Mouse (Mus musculus) cerebellum, adult (tissue): ENCODE measurements around the gene Fam131c.

Source experiments
- ATAC-seq: cut with Nextera tagmentation; 2 replicates; pipeline ENCODE4 v1.9.2; 2017; ENCODE audit warnings: mild to moderate bottlenecking, moderate library complexity, mixed read lengths; ENCODE audit not compliant: insufficient number of reproducible peaks, low FRiP score, low TSS enrichment

Fam131c gene

DNA sequence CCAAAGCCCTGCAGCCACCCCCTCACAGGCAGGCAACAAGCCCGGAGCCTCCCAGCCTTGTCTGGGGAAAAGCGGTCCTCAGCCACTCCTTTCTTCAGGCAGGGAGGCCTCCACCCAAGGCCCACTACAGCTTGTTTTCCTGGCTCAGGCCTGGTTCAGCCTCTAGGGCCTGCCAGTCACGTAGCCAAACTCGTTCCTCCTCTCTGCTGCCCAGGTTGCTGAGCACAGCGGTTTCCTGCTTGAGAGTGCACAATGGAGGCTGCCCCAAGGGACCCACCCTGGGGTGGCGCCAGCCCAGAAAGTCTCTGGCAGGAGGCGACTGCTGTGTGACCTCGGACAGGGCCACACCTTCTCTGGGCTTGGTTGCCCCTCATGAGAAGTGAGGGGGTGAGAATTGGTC is 14.2 kb upstream of the Fam131c start:
- ATAC-seq: no peak

DNA sequence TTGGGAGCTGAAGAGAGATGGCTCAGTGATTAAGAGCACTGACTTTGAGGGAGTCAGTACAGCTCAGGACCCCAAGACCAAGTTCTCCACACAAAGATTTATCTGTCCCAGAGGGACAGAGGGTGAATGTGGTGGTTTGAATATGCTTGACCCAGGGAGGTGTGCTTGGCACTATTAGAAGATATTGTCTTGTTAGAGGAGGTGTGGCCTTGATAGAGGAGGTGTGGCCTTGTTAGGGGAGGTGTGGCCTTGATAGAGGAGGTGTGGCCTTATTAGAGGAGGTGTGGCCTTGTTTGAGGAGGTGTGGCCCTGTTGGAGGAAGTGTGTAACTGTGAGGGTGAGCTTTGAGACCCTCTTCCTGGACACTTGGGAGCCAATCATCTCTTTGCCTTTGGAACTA is 10.2 kb upstream of the Fam131c start:
- no peak for ATAC-seq

DNA sequence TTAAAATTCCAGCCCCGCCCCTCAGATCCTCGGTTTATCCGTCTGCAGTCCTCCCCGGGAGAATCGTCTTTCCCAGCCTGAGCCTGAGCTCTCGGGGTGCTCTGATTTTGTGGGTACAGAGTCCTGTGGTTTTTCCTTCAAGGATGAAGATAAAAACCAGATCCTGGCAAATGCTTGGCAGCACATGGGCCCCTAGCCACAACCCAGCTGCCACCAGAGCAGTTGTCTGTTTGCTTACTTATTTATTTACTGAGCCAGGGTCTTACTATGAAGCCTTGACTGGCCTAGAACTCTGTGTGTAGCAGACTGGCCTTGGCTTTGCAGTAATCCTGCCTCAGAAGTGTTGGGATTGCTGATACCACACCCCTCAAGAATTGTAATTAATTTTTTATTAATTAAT is 8.8 kb upstream of the Fam131c start:
- ATAC-seq: no peak

DNA sequence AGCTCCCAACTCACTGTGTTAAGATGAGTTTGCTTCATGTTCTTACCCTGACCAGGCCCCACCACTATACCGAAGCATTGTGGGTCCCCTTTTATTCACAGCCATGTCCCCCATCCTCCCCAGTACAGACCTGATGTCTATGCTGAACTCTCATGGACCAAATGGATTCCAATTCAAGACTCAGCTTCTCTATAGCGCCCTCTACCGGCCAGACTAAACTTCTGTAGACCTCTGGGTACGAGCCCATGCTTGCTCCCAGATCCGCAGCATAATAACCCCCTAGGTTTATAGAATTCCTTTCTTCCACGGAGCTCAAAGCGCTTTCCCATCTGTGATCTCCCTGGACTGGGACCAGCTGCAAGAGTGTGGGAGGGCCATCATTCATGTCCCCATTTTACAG is 7.2 kb upstream of the Fam131c start:
- no peak for ATAC-seq

DNA sequence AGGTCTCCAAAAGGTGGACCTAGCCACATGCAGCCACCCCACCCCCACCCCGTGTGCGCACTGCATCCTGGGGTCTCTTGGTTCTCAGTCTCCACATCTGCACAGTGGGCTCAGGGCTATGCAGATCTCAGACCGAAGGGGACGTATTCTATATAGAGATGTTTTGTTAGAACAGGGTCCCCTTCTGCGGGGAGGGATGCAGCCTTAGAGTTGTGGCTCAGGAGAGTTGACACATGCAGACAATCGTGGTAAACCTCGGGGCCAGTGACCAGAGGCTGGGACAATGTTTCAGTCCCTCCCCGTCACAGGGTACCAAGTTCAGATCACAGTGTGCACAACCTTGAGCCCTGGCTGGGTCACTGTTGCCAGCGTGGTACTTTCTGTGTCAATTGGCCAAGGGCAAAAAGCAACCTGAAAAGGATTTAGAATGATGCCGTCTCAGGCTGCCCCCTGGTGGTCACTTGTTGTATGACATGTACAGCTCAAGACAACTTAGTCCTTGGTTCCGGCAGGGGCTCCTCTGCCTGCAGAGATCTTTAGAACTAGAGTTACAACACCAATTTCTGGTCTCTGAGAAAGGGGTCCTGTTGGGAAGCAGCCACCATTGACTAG is 5.0 kb upstream of the Fam131c start:
- ATAC-seq: peak; percentile 46; the same call in 1 of the 2 replicates

DNA sequence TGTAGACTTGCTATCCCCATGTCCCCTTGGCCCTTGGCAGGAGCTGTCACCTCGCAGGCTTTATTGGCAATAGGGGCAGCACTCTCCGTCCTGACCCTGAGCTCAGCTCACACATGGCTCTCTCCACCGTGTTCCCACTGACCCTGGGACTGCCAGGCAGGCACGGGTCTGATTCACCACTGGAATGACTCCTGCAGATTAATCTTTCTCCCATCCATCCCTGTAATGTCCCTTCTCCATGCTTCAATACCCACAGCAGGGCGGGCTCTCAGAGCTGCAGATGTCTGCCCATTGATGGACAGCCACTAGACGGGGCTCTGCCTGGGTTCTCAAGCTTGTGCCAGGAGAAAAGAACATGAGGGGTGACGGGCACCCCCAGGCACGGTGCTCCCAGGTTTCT is 2.9 kb upstream of the Fam131c start:
- ATAC-seq: no peak

DNA sequence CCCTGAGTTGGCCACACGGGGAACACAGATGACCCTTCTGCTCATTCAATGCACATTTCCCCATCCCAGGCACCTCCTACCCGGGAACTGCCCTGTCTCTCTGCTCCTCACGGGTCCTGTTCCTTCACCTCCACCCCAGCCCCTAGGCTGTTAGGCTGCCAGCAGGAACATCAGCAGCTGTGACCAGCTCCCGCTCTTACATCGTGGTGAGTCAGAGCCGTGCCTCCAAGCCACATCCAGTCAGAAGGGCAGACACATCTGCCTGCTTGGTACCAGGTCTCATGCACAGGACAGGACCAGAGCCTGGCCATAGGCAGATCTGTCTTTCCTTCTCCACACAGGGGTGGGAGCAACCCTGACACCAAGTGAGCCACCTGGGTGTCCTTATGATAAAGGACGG is 2.1 kb upstream of the Fam131c start:
- ATAC-seq: no peak

DNA sequence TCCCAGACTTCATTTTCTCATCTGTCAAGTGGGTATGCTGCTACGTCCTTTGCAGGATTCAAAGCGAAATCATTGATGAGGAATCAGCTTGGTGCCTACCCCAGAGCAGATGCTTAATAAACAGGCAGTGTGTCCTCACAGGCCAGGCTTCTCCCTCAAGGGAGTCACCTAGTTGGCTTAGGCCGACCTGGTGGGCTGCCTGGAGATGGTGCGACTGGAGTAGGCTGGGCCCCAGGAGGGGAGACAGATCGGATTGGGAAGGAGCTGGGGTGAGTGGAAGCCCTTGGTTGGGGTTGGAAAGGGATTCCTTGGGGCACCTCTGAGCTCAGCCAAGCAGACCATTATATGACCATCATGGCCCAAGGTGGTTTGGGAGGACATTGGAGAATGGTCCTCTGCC is 4.4 kb downstream of the Fam131c start:
- ATAC-seq: no peak

DNA sequence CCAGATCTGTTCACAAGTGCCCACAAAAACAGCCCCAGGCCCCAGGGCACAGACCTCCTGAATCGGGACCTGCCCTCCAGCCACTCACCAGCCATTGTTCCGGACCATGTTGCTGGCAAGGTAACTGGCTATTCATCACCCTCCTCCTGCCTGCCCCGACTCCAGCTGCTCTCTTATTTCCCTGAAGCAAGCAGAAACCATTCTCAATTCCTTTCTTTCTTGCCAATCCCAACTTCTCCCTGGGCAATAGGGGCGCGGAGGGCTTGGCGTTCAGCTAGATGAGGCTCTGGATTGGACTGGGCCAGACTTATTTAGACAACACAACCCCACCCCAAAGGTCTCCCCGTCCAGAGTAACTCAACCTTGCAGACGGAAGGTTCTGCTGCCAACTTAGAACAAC is 11.7 kb downstream of the Fam131c start:
- ATAC-seq: no peak

DNA sequence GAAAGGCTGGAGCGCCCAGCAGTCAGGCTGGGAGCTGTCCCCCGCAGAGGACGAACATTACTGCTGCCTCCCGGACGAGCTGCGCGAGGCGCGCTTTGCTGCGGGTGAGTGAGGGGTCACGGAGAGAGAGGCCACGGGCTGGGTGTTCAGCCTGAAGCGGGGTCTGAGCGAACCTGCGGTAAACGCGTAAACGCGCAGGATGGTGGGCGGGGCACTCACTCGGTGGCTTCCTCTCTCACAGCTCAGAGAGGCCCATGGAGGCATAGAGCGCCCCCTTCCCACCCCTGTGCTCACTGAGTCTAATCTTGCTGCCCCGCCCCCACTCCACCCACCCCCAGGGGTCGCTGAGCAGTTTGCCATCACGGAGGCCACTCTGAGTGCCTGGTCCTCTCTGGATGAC is 14.4 kb downstream of the Fam131c start:
- no peak for ATAC-seq

DNA sequence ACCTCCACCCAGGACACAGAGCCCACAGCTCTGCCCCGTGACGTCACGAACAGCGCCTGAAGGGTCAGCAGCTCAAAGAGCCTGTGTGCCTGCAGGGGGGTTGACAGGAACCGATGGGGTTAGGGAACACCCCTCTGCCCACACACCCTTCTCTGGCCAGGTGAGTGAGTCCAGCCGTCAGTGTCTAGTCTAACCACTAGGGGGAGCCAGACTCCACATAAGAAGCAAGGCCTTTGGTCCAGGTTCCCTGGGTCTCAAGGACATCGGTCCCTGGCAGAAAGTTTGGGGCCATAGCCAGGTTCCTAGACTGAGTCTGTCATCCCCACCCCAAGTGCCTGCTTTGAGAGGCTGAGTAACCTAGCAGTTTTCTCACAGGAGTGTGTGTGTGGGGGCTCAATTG is 17.3 kb downstream of the Fam131c start:
- no peak for ATAC-seq

DNA sequence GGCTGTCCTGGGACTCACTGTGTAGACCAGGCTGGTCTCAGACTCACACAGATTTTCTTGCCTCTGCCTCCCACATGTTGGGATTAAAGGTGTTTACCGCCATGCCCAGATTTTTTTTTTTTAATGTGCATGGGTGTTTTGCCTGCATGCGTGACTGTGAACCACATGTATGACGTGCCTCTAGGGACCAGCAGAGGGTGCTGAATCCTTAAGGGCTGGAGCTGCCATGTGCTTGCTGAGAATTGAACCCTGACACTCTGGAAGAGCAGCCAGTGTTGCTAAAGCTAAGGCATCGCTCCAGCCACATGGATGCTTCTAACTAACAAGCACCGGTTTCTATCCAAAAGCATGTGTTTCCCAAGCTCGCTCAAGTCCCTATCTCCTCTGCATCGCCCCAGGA is 18.1 kb downstream of the Fam131c start:
- no peak for ATAC-seq

DNA sequence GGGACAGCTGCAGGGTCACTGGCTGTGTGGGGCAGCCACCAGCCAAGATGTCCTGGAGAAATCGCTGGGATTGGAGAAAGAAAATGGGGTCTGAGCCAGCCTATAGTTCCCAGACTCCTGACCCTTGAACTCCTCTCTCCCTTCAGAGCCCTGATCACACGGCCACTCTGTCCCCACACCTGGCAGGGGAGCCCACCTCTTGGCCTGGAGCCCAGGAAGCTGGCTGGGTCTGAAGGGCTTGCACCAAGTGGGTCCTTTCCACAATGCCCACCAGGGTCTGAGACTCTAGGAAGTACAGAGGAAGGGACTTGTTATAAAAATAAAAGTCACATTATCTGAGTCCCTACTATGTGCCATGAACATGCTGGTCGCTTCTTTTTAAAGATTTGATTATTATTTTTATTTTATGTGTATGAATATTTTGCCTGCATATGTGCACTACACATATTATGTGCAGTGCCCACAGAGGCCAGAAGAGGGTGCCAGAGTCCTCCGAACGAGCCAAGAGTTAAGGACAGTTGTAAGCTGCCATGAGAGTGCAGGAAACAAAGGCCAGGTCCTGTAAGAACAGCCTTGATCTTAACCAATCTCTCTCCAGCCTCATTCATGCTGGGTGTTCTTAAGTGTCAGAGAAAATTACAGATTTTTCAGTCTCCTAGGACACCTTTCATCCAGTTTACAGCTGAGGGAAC is 19.2 kb downstream of the Fam131c start:
- no peak for ATAC-seq

DNA sequence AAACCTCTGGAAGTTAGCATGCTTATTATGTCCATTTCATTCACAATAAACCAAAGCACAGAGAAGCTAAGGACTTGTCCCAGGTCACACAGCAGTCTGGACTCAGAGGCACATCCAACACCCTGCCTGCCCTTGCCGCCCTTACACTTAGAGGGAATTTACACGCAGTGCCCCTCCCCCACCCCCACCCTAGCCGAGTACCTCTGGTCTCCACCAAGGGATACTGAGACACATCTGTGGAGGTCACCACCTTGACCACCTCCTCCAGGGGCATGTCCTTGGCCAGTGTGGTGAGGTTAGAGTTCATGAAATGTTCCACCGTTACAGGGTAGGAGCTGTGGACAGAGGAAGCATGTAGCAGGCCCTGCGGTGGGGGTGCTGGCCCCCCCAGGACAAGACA is 19.9 kb downstream of the Fam131c start:
- ATAC-seq: no peak

DNA sequence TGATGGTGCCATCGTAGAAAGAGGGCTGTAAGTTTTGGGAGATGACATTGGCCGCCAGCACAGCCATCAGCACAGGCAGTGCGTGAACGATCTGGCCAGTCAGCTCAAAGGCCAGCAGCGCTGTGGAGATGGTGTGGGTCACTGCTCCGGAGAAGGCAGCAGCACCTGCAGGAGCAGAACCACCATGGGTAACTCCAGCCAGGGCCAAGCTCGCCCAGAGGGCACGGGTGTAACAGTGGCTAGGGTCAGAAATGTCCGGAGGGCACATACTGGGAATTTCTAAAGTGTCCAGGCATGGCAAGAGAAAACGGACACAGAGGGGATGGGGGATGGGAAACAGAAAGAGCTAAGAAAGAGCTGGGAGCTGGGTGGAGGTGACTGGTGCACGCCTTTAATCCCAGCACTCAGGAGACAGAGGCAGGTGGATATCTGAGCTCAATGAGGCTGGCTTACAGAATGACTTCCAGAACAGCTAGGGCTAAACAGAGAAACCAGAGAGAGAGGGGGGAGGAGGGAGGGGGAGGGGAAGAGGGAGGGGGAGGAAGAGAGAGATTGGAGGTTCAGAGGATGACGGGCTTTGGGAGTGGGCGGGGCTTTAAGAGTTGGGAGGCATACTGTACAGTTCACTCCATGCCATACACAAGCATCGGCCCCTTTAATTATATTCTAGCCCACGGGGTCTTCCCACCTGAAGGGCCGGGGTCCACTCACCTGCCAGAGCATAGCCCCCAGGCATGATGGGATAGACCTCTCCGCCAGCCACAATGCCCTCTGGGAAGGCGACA is 21.5 kb downstream of the Fam131c start:
- ATAC-seq: no peak

DNA sequence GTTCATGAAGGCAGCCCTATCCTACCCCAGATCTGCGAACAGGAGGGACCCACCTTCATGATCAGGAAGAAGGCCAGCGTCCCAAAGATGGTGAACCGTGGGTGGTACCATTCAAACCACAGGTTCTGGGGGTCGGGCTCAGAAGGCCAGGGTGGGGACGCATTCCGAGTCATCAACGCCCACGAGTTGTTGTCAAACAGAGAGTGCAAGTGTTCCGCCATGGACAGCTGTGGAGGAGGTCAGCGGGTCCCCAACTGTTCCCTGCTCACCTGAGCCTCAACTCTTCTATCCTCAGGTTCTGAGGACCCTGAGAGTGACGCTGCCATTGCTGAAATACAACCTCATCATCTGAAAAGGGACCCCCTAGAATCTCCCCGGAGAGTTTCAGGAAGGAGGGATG is 23.3 kb downstream of the Fam131c start:
- no peak for ATAC-seq

DNA sequence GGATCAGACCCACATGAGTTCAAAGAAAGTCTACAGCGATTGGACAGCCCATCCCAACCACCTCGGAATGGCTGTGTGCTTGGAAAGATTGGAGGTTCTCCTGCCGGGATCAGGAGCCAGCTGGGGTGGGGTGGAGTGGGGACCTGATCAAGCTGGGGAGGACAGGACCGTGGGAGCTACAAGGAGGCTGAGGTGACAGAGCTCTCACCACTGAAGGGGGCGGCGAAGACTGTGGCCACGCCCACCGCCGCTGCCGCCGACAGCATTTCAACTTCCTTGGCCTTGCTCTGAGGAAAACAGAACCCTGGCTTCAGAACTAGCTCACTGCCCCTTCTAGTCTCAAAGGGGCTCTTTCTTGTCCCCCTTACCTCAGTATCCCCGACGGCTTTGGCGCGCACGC is 26.7 kb downstream of the Fam131c start:
- ATAC-seq: no peak

DNA sequence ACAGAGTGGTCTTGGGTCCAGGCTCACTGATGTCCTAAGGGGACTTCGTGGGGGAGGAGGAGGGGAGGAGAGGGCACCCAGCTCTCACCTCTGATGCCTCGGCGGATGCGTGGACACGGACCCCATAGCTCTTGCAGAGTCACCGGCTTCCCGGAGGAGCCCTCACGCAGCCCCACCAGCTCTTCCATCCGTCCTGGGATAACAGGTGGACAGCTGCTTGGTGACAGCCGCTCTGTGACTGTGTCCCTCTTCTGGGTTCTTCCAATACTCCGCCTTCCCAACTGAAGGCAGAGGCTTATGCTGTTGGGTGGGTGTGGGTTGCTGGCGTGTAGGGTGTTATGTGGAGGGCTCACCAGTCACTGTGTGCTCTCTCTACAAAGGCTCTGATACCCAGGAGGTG is 29.8 kb downstream of the Fam131c start:
- no peak for ATAC-seq

DNA sequence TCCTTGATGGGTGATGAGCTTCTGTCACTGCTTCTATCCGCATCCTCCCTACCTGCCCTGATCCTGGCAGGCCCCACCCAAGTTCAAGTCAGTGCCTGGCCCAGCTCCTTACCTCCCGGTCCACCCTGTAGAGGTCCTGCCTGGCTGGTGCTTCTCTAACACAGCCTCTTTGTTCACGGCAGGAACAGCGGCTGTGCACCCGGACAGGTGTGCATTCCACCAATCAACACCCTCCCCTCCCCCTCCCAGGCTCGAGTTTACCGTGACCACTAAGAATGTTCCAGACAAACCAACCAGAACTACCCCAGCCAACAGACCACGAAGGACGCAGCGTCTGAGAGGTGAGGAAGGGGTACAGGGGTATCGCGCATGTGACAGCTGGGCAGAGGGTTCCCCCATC is 30.5 kb downstream of the Fam131c start, which contains the start of gene Clcnka:
Gene Clcnka (minus strand): TSS at position 180 of the 400 bp plus-strand sequence.
- no peak for ATAC-seq

DNA sequence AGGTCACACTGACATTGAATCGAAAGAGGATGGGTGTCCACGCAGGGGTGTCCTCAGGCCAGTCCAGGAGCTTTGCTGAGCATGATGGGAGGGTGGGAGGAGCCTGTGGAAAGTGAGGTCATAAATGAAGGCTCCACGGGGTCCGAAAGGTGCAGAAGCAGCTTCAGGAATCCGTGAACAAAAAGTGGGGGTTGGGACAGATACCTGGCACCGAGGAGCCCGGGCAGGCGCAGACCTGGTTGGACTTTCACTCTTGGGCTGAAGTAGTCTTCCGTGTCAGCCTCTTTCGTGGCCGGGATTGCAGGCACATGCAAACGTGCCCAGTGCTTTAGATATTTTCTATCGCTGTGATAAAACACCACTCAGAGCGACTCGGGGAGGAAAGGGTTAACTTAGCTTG is 32.2 kb downstream of the Fam131c start:
- no peak for ATAC-seq

DNA sequence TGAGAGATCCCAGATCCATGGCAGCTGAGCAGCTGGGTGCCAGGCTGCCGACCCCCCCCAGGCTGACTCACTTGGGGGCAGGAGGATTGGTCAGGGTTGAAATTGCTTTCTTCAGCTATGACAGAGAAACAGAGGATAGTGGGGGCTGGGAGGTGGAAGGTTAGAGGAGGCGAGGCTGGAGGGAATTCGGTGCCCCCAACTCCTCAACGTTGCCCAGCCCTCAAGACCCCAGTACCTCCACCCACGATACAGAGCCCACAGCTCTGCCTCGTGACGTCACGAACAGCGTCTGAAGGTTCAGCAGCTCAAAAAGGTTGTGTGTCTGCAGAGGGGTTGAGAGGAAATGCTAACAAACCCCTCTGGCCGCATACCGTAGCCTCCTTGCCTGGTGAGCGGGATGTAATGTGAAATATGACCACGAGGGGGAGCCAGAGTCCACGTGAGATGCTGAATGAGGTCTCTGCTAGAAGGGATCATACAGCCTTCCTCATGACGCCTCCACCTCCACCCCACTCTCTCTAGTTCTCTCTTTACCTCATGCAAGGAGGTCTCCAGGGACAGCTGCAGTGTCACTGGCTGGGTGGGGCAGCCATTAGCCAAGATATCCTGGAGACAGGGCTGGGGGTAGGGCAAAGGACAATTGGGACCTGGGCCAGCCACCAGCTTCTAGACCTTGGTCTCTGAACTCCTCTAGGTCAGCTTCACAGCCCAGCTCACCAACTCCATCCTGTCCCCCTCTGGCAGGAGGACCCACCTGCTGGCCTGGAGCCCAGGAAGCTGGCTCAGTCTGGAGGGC is 36.7 kb downstream of the Fam131c start:
- 0 out of 2 replicates have a peak, but pooled peaks have one; percentile 49 for ATAC-seq
